In the genomic region with DNA sequence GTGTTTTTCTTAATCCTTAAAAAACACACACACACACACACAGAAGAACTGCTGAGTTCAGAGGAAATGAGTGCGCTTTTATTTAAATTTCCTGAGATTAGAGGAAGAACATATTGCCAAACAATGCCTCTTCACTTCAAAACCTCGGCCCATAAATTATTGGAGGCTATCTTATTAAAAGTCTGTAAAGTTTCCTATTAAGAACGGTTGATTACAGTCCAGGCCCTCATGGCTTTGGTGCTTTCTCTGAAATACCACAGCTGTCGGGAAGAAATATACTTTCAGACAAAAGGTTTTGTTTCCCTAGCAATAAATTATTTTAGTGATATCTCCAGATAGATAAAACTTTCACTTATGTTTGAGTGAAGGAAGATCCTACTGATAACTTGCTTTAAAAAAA, we compare ENCODE assay signal across 24 mouse cellular contexts. TPM values are rescaled to one million over a fixed set of nuclear protein-coding genes. Genes with fewer than 3 reads are reported as not detected.
DNase-seq lines count a peak whose midpoint lies in the region; ATAC-seq and TF ChIP-seq lines count a peak whose summit lies in the region.
"Had no signal": no experiment of that assay in that cellular context is flagged by ENCODE, and none has a peak within 500 bp of the region (broad histone marks: within the 10 kb centered on the region; RNA-seq: fewer than 3 reads in every experiment).

No protein-coding gene starts in this region.

- no peak for TF ChIP-seq POLR2A in kidney, adult 2 months (IDR thresholded peaks at IDR 0.05; ENCODE audit: low read depth, low read length)

- H3K4me2 ChIP-seq in kidney, embryonic 16.5 days (replicated peaks; ENCODE audit: low read depth, low read length), result no peak overlapping the region
- H3K4me2 ChIP-seq: embryonic facial prominence, embryonic 12.5 days; forebrain, embryonic 15.5 days; hindbrain, embryonic 14.5 days had no signal

- no peaks in the 10 kb centered on the region for H3K36me3 ChIP-seq in kidney, adult 2 months (ENCODE audit: control insufficient read depth, insufficient read depth, low read length)
- H3K36me3 ChIP-seq in kidney, embryonic 16.5 days (ENCODE audit: insufficient read depth, low read length), result no peaks in the 10 kb centered on the region
- H3K36me3 ChIP-seq: embryonic facial prominence, embryonic 12.5 days; forebrain, embryonic 15.5 days; heart, embryonic 10.5 days had no signal

- ATAC-seq in kidney, embryonic 16.5 days (ENCODE audit: low FRiP score, low TSS enrichment), result 0 out of 2 replicates have a peak, but pooled peaks have one; percentile 57
- ATAC-seq in megakaryocyte progenitor cell, adult 5-6 weeks (replicated peaks; ENCODE audit: poor library complexity), result 0 out of 2 replicates have a peak, but pooled peaks have one; percentile 26
- ATAC-seq: forebrain, embryonic 15.5 days had no signal

- WGBS in kidney, adult 2 months, result 30% methylated on average over 4 of the region's 4 CpGs
- WGBS in kidney, embryonic 16.5 days, result 21% methylated on average over 4 of the region's 4 CpGs

- no peak overlapping the region for H3K9ac ChIP-seq in kidney, embryonic 16.5 days (replicated peaks; ENCODE audit: low read length)
- H3K9ac ChIP-seq: embryonic facial prominence, embryonic 12.5 days; forebrain, embryonic 15.5 days; hindbrain, embryonic 14.5 days had no signal

- H3K27ac ChIP-seq in kidney, adult 2 months (ENCODE audit: insufficient read depth, low read depth, low read length), result no peak overlapping the region
- 0 out of 2 replicates have a peak overlapping the region, but pooled peaks have one; percentile 56 for H3K27ac ChIP-seq in kidney, embryonic 16.5 days (ENCODE audit: low read length)
- H3K27ac ChIP-seq: embryonic facial prominence, embryonic 12.5 days; forebrain, embryonic 15.5 days; heart, embryonic 10.5 days; hindbrain, embryonic 14.5 days had no signal

- H3K4me3 ChIP-seq in kidney, adult 2 months (ENCODE audit: insufficient read depth, low read depth, low read length), result no peak overlapping the region
- H3K4me3 ChIP-seq in kidney, embryonic 16.5 days (ENCODE audit: low read length), result no peak overlapping the region
- H3K4me3 ChIP-seq: embryonic facial prominence, embryonic 12.5 days; forebrain, embryonic 15.5 days; heart, embryonic 10.5 days had no signal

- peak; percentile 24 for DNase-seq in kidney, adult 2 months
- DNase-seq in kidney, adult 11 months, result no peak
- DNase-seq in kidney, postnatal 4 days, result no peak
- no peak for DNase-seq in left cerebral cortex, postnatal 25 days (ENCODE audit: low spot score in 2 of 2)
- DNase-seq in layer of hippocampus, adult 11-12 months (ENCODE audit: low spot score), result no peak
- DNase-seq: adrenal gland, postnatal 10 days; cerebellum, adult 18-20 months; cerebellum, adult 9-11 months; cerebellum, postnatal 36 days; heart, adult 18-20 months; heart, postnatal 10 days; heart, postnatal 4 days had no signal

- no peaks in the 10 kb centered on the region for H3K27me3 ChIP-seq in kidney, adult 2 months (replicated peaks; ENCODE audit: control insufficient read depth, insufficient read depth, low read length)
- no peaks in the 10 kb centered on the region for H3K27me3 ChIP-seq in kidney, embryonic 16.5 days (ENCODE audit: insufficient read depth, low read length)
- H3K27me3 ChIP-seq: embryonic facial prominence, embryonic 12.5 days; forebrain, embryonic 15.5 days had no signal

- no peaks in the 10 kb centered on the region for H3K4me1 ChIP-seq in kidney, adult 2 months (ENCODE audit: control insufficient read depth, insufficient read depth, low read length)
- peaks cover 6% of the 10 kb centered on the region for H3K4me1 ChIP-seq in kidney, embryonic 16.5 days (ENCODE audit: insufficient read depth, low read length)
- H3K4me1 ChIP-seq: embryonic facial prominence, embryonic 12.5 days; forebrain, embryonic 15.5 days had no signal

- intact Hi-C loops in left cerebral cortex, postnatal 25 days (cut with DNase I), result no loop called here

- H3K9me3 ChIP-seq in kidney, embryonic 16.5 days (ENCODE audit: low read length), result no peaks in the 10 kb centered on the region
- H3K9me3 ChIP-seq: embryonic facial prominence, embryonic 12.5 days; forebrain, embryonic 15.5 days; heart, embryonic 10.5 days had no signal

- TF ChIP-seq CTCF in kidney, adult 2 months (conservative IDR thresholded peaks at IDR 0.05; ENCODE audit: insufficient read depth, insufficient read length, low read depth, low read length), result no peak

RNA-seq across cellular contexts. Expression of a gene that starts 26.3 kb away (rescaled TPM):
- polyA plus RNA-seq in kidney, adult 2 months (2012; rRNA removed), result 35.0 and 44.4 TPM in 2 replicates
- 332 and 352 TPM in 2 replicates for polyA plus RNA-seq in kidney, embryonic 16.5 days (2015; fragmentation: Nextera tagmentation; extraction: Ambion mirVana)
- 397 and 412 TPM in 2 replicates for total RNA-seq in megakaryocyte progenitor cell, adult 5-6 weeks (2015)
- 294 and 304 TPM in 2 replicates for total RNA-seq in megakaryocyte progenitor cell, adult 5-6 weeks (2017)
- 10 to 100 TPM; 84.7 to 88.2 TPM for total RNA-seq in left cerebral cortex, postnatal 25 days (2021)

RNA-seq across cellular contexts. Expression of a gene that starts 48.7 kb away (rescaled TPM):
- not detected in 2 replicates for polyA plus RNA-seq in kidney, adult 2 months (2012; rRNA removed)
- polyA plus RNA-seq in kidney, embryonic 16.5 days (2015; fragmentation: Nextera tagmentation; extraction: Ambion mirVana), result not detected in 2 replicates
- total RNA-seq in megakaryocyte progenitor cell, adult 5-6 weeks (2015), result not detected in 2 replicates
- total RNA-seq in megakaryocyte progenitor cell, adult 5-6 weeks (2017), result not detected in 2 replicates
- not detected for total RNA-seq in left cerebral cortex, postnatal 25 days (2021)
- total RNA-seq: adrenal gland, postnatal 10 days; gastrocnemius, adult 8-10 months; gastrocnemius, postnatal 4 days; heart, adult 18-20 months; heart, postnatal 10 days; heart, postnatal 4 days; MEL had no signal
- polyA plus RNA-seq: C2C12; embryonic facial prominence, embryonic 12.5 days; forebrain, embryonic 11.5 days; forebrain, embryonic 15.5 days; heart, embryonic 10.5 days; heart, embryonic 14.5 days; hindbrain, embryonic 14.5 days had no signal
